Mouse (Mus musculus) ovary, postnatal 10 days (tissue): ENCODE data around the gene Prdx5.
"Not testable (repeated sequence)": the region's sequence is repeated elsewhere in the genome, so short reads cannot be mapped to it uniquely, and the experiment has no call there.

Experiments
- DNase-seq: peaks from one replicate; pipeline ENCODE4 v3.0.0; 2022; ENCODE audit warnings: low spot score

Prdx5 gene

GRCm38 (mm10) chr19:6919431-6919830 is 9.5 kb upstream of the Prdx5 start:
- no peak for DNase-seq

- no peak for DNase-seq
Measured at GRCm38 (mm10) chr19:6918321-6918720, 8.4 kb upstream of the Prdx5 start.

GRCm38 (mm10) chr19:6916496-6916895 is 6.6 kb upstream of the Prdx5 start:
- DNase-seq = no peak

GRCm38 (mm10) chr19:6915276-6915675 is 5.4 kb upstream of the Prdx5 start:
- DNase-seq = no peak

GRCm38 (mm10) chr19:6914540-6914939 is 4.6 kb upstream of the Prdx5 start:
- DNase-seq = no peak

- DNase-seq = no peak
Measured at GRCm38 (mm10) chr19:6913991-6914390, 4.1 kb upstream of the Prdx5 start.

- no peak for DNase-seq
Measured at GRCm38 (mm10) chr19:6913036-6913435, 3.1 kb upstream of the Prdx5 start.

GRCm38 (mm10) chr19:6912205-6912970 is 2.5 kb upstream of the Prdx5 start:
- DNase-seq = no peak

- DNase-seq = no peak
Measured at GRCm38 (mm10) chr19:6911101-6912074, 1.5 kb upstream of the Prdx5 start.

GRCm38 (mm10) chr19:6910306-6910705 is 400 bp upstream of the Prdx5 start:
- not testable (repeated sequence) for DNase-seq

- DNase-seq = no peak
Measured at GRCm38 (mm10) chr19:6909021-6909420, 885 bp downstream of the Prdx5 start.

- DNase-seq = no peak
Measured at GRCm38 (mm10) chr19:6907811-6908540, 1.9 kb downstream of the Prdx5 start.

- no peak for DNase-seq
Measured at GRCm38 (mm10) chr19:6907094-6907493, 2.8 kb downstream of the Prdx5 start.

- no peak for DNase-seq
Measured at GRCm38 (mm10) chr19:6906199-6906598, 3.7 kb downstream of the Prdx5 start.

GRCm38 (mm10) chr19:6905498-6906159 is 4.3 kb downstream of the Prdx5 start:
- no peak for DNase-seq

- no peak for DNase-seq
Measured at GRCm38 (mm10) chr19:6904846-6905245, 5.1 kb downstream of the Prdx5 start.

GRCm38 (mm10) chr19:6903031-6903430 is 6.9 kb downstream of the Prdx5 start:
- DNase-seq = no peak

GRCm38 (mm10) chr19:6899641-6900040 is 10.3 kb downstream of the Prdx5 start:
- no peak for DNase-seq

- not testable (repeated sequence) for DNase-seq
Measured at GRCm38 (mm10) chr19:6895608-6896305, 14.1 kb downstream of the Prdx5 start.

GRCm38 (mm10) chr19:6893731-6894451 is 16.0 kb downstream of the Prdx5 start:
- DNase-seq = no peak
